Mouse (Mus musculus) kidney, adult 2 months (tissue): ENCODE data around the gene Oprm1.

ENCODE experiments used
- CTCF ChIP-seq: fragments of 200-500 bp; conservative IDR thresholded peaks from 2 replicates; pipeline ENCODE4 v1.5.1; 2011; ENCODE audit warnings: low read depth, mild to moderate bottlenecking, control low read depth, low read length, moderate library complexity, mixed read lengths; ENCODE audit not compliant: insufficient read depth, insufficient read length
- POLR2A ChIP-seq: fragments of 200-500 bp; IDR thresholded peaks from one replicate; pipeline ENCODE4 v1.6.1; 2011; ENCODE audit warnings: low read depth, low read length, control low read depth

DNA sequence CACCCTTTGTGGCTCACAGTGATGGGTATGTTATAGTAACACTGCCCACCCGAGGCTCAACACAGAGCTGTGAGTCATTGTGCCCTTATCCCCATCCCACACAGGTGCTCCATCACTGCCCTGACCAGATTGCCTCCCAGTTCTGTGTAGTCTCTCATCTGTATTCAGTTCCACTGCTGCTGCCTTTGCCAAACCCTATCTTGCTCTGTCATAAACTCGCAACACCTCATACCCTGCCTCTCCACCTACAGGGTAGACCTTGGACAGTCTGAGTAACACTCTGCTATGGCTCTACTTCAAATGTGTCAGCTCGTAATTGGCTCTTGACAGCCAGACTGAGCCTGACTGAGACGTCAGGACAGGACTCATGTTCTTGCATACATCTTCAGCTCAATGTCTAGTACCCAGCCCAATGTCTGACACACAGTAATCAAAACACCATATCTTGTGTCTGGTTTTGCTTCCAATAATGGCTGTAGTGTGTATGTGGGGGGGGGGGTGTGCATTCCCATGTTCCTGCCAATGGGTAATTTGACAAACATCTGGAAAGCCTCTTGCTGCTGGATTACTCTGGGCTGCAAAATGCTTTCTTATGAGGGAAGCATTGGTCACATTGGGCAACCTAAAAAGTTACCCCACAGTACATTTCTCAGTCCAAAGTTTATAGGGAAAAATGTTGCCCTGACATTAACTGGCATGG lies 229.2 kb downstream of the Oprm1 start:
- TF ChIP-seq CTCF, result no peak
- no peak for TF ChIP-seq POLR2A
